Mouse (Mus musculus) embryonic facial prominence, embryonic 11.5 days (tissue): ENCODE data around the gene Lysmd1. TPM values are rescaled to one million over a fixed set of nuclear protein-coding genes. Genes with fewer than 3 reads are reported as not detected.

Source experiments
- ATAC-seq: fragments of 200-750 bp; cut with Nextera tagmentation; replicated peaks from 2 replicates; pipeline ENCODE4 v1.8.0; 2017; ENCODE audit warnings: low read depth; ENCODE audit not compliant: insufficient number of reproducible peaks, low FRiP score, low TSS enrichment
- DNase-seq: peaks from one replicate; pipeline ENCODE4 v3.0.0-alpha.2; 2015; ENCODE audit warnings: low spot score
- H3K27ac ChIP-seq: fragments of 300-500 bp; sonication (generic); replicated peaks from 2 replicates; pipeline ENCODE4 v1.5.1; 2014; ENCODE audit warnings: mild to moderate bottlenecking, low read depth, low read length, control low read depth
- H3K27me3 ChIP-seq: fragments of 300-500 bp; sonication (generic); 2 replicates; pipeline ENCODE4 v1.6.1; 2014; ENCODE audit warnings: mild to moderate bottlenecking, low read length, moderate library complexity, mixed read lengths; ENCODE audit not compliant: control insufficient read depth, insufficient read depth
- H3K36me3 ChIP-seq: fragments of 300-500 bp; sonication (generic); replicated peaks from 2 replicates; pipeline ENCODE4 v1.6.1; 2014; ENCODE audit warnings: low read depth, mild to moderate bottlenecking, low read length, moderate library complexity, mixed read lengths; ENCODE audit not compliant: control insufficient read depth, insufficient read depth
- H3K4me1 ChIP-seq: fragments of 300-500 bp; sonication (generic); 2 replicates; pipeline ENCODE4 v1.6.1; 2014; ENCODE audit warnings: low read length, mixed read lengths; ENCODE audit not compliant: control insufficient read depth, insufficient read depth
- H3K4me2 ChIP-seq: fragments of 300-500 bp; sonication (generic); 2 replicates; pipeline ENCODE4 v1.6.1; 2014; ENCODE audit warnings: low read depth, mild to moderate bottlenecking, control low read depth, low read length, moderate library complexity
- H3K4me3 ChIP-seq: fragments of 300-500 bp; sonication (generic); 2 replicates; pipeline ENCODE4 v1.5.1; 2014; ENCODE audit warnings: low read depth, low read length, control low read depth
- H3K9ac ChIP-seq: fragments of 300-500 bp; sonication (generic); replicated peaks from 2 replicates; pipeline ENCODE4 v1.6.1; 2014; ENCODE audit warnings: mild to moderate bottlenecking, control low read depth, low read length
- H3K9me3 ChIP-seq: fragments of 300-500 bp; sonication (generic); replicated peaks from 2 replicates; pipeline ENCODE4 v1.6.1; 2016; ENCODE audit warnings: mild to moderate bottlenecking, low read length, inconsistent platforms, mixed read lengths; ENCODE audit not compliant: control insufficient read depth
- WGBS: fragments of 180-500 bp; shearing (Covaris S2); extraction: QIAGEN DNeasy Blood & Tissue Kit; methylation state at CpG from one replicate; pipeline ENCODE4 v1.1.7; 2014; 5-methylcytosine and 5-hydroxymethylcytosine counted together
- microRNA-seq: library from miRNA; unstranded; fragments of <30 nt; microRNA quantifications from one replicate; pipeline ENCODE4, GENCODE M21; 2016; ENCODE audit warnings: borderline number of aligned reads
- polyA plus RNA-seq: library from polyadenylated mRNA; unstranded; fragments of >200 nt; fragmentation: Nextera tagmentation; extraction: Ambion mirVana; gene quantifications from 2 replicates; pipeline ENCODE4 v1.2.1, GENCODE M21; 2014

The Lysmd1 gene
- polyA plus RNA-seq, 1 experiment from 2014 or later: 15.1 TPM

DNA sequence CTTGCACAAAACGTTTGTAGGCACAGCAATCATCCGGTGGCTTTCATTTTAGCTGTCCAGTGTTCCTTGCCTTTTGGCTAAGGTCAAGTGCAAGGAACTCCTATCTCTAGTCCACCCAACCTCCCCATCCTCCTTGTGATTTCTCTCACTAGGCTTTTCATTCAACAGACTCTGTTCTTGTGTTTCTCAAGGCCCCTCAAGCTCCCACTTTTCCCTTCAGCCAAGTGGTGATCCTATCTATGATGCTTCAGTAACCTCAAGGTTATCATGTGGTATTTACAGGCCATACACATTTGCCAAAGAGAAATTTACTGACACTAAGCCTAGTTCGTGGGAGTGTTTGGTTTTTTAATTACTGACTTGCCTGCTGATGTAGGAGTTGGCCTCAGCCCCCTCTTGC lies 46.0 kb downstream of the Lysmd1 start:
- Histone ChIP-seq H3K9me3 (no peaks in the 10 kb centered on the region), H3K9ac (no peak overlapping the region), H3K27ac (no peak overlapping the region), H3K36me3 (peaks cover 3% of the 10 kb centered on the region), H3K27me3 (no peaks in the 10 kb centered on the region), H3K4me1 (no peaks in the 10 kb centered on the region), H3K4me3 (no peak overlapping the region), H3K4me2 (no peak overlapping the region)
- DNase-seq: no peak
- ATAC-seq: no peak
- 73% methylated on average over 3 of the region's 3 CpGs for WGBS

DNA sequence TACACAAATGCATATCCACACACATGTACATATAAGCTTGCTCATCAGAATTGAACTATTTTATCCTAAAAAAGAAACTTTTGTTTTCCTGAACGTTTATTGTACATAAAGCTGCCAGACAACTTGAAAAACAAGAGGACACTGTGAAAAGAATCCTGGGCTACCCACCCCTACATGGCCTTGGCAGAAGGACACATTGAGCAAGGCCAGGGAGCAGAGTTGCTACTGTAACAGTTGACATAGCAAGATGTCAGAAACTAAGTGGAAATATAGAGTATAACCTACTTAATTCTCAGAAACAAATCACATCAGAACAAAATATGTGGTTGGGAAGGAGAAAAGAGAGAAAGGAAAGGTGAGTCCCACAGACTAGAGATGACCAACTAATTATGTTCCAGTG lies 48.0 kb downstream of the Lysmd1 start:
- H3K36me3 ChIP-seq: peaks cover 3% of the 10 kb centered on the region
- no peaks in the 10 kb centered on the region for H3K9me3 ChIP-seq
- no peak overlapping the region for H3K9ac ChIP-seq
- no peaks in the 10 kb centered on the region for H3K4me1 ChIP-seq
- ATAC-seq (no peak), DNase-seq (no peak)
- no peak overlapping the region for H3K4me2 ChIP-seq
- 86% methylated on average over 1 of the region's 1 CpGs for WGBS
- H3K4me3 ChIP-seq: no peak overlapping the region
- H3K27ac ChIP-seq: no peak overlapping the region
- no peaks in the 10 kb centered on the region for H3K27me3 ChIP-seq

DNA sequence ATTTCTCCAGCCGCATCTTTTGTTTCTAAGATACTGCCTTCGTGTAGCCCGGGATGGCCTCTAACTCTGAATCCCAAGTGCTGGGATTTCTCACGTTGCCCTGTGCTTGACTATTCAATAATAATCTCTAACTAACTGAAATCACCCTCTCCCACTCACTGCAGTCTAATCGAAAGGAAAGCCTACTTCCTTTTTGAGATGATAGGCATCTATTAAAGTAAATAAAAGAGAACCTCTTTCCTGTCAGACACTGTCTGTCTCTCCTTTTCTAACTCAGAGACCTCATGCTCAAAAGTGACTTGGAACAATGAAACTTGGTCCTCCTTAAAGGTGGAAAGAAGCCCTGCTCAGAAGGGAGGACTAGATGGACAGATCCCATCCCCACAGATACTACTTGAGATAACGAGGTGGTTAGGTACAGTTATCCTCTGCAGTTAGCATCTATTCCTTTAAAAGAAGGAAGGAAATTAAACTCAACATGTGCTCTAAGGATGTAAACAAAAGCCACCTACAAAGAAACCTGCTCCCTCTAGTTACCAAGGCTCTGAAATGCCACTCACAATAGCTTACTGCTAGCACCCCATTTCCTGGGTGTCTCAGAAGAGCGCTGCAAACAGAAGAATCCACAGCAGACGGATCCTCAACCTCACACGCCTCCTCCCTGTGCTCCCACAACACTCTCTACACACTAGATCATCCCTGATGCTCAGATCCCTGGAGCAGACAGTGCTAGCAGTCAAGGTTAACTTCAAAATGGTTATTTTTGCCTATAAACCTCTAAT lies 51.1 kb downstream of the Lysmd1 start:
- Histone ChIP-seq H3K4me3 (no peak overlapping the region), H3K36me3 (peaks cover 3% of the 10 kb centered on the region), H3K9ac (no peak overlapping the region), H3K27me3 (no peaks in the 10 kb centered on the region), H3K4me1 (no peaks in the 10 kb centered on the region), H3K9me3 (no peaks in the 10 kb centered on the region), H3K27ac (no peak overlapping the region), H3K4me2 (no peak overlapping the region)
- WGBS: 94% methylated on average over 9 of the region's 9 CpGs
- DNase-seq: no peak
- ATAC-seq: no peak

DNA sequence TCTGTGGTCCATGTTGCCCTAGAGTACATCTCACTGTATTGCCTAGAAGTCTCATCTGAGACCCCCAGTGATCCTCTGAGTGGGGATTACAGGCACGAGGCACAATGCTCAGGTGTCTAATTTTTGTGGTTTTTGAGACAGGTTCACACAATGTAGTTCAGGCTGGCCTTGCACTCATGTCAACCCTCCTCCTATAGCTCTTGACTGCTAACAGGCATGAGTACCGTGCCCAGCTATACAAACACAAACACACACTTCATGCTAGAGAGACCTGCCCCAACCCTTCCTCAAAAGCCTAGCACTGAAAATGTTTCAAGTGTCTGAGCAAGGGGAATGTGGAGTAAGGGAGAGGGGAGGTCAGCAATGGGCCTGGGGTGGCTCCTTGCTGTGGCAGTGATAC lies 52.2 kb downstream of the Lysmd1 start:
- Histone ChIP-seq H3K36me3 (peaks cover 3% of the 10 kb centered on the region), H3K27ac (no peak overlapping the region), H3K4me1 (no peaks in the 10 kb centered on the region), H3K27me3 (no peaks in the 10 kb centered on the region), H3K9ac (no peak overlapping the region), H3K4me3 (no peak overlapping the region), H3K9me3 (no peaks in the 10 kb centered on the region), H3K4me2 (no peak overlapping the region)
- ATAC-seq (no peak), DNase-seq (no peak)
- WGBS: 92% methylated on average over 2 of the region's 2 CpGs

DNA sequence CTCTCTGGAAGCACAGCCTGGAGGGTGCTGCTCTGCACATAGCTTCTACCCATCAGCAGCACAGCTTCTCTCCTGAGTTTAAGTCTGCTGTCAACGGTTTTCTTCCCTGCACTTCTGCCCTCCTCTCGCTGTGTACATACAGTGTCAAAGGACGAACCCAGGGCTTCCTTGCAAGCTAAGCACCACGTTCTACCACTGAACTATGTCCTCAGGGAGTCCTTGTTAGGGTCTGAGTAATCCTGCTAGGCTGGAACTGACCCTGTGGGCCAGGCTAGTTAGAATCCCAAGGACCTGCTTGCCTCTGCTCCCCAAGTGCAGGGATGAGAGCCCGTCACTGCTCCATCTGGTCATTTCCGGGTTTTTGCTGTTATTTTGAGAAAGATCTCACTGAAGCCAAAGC lies 53.0 kb downstream of the Lysmd1 start:
- Histone ChIP-seq H3K36me3 (peaks cover 3% of the 10 kb centered on the region), H3K9ac (no peak overlapping the region), H3K4me1 (no peaks in the 10 kb centered on the region), H3K4me2 (no peak overlapping the region), H3K9me3 (no peaks in the 10 kb centered on the region), H3K4me3 (no peak overlapping the region), H3K27ac (no peak overlapping the region), H3K27me3 (no peaks in the 10 kb centered on the region)
- DNase-seq (no peak), ATAC-seq (no peak)
- 84% methylated on average over 6 of the region's 6 CpGs for WGBS

Small RNA genes within 50 kb of the gene (microRNA-seq; reads per million reads assigned to microRNA genes)
- gene Mir8099-1: not detected

Other genes starting within 250 kb of the Lysmd1 start
- gene Psmb4, start 247.1 kb upstream of the Lysmd1 start, polyA plus RNA-seq: 361 and 381 TPM in 2 replicates
- 10.5 and 11.3 TPM in 2 replicates for gene Selenbp1, start 201.0 kb upstream of the Lysmd1 start, polyA plus RNA-seq
- gene Rfx5, start 180.0 kb upstream of the Lysmd1 start, polyA plus RNA-seq: 10.8 and 12.5 TPM in 2 replicates
- gene Pi4kb, start 159.4 kb upstream of the Lysmd1 start, polyA plus RNA-seq: 25.1 and 30.1 TPM in 2 replicates
- 18.0 and 23.0 TPM in 2 replicates for gene Zfp687, start 118.6 kb upstream of the Lysmd1 start, polyA plus RNA-seq
- gene Psmd4, start 91.5 kb upstream of the Lysmd1 start, polyA plus RNA-seq: 311 and 325 TPM in 2 replicates
- 15.4 and 16.1 TPM in 2 replicates for gene Pip5k1a, start 27.2 kb upstream of the Lysmd1 start, polyA plus RNA-seq
- 229 and 232 TPM in 2 replicates for gene Vps72, start 23.1 kb upstream of the Lysmd1 start, polyA plus RNA-seq
- 0.28 and 0.42 TPM in 2 replicates for gene Tmod4, start 9.6 kb upstream of the Lysmd1 start, polyA plus RNA-seq
- gene Scnm1, start 77 bp upstream of the Lysmd1 start, polyA plus RNA-seq: 71.8 and 84.0 TPM in 2 replicates
- 2.0 and 2.5 TPM in 2 replicates for gene Tnfaip8l2, start 8.3 kb downstream of the Lysmd1 start, polyA plus RNA-seq
- 8.6 and 9.5 TPM in 2 replicates for gene Sema6c, start 26.4 kb downstream of the Lysmd1 start, polyA plus RNA-seq
- gene Gabpb2, start 83.8 kb downstream of the Lysmd1 start, polyA plus RNA-seq: 5.7 and 6.7 TPM in 2 replicates
- gene Cdc42se1, start 94.6 kb downstream of the Lysmd1 start, polyA plus RNA-seq: 93.9 and 105 TPM in 2 replicates
- 52.9 and 56.9 TPM in 2 replicates for gene Mllt11, start 98.1 kb downstream of the Lysmd1 start, polyA plus RNA-seq
- gene Gm128, start 107.5 kb downstream of the Lysmd1 start, polyA plus RNA-seq: 0.54 TPM in 1 of 2 replicates, not detected in the other
- gene Bnipl, start 117.1 kb downstream of the Lysmd1 start, polyA plus RNA-seq: 2.9 and 4.0 TPM in 2 replicates
- 45.7 and 46.8 TPM in 2 replicates for gene Mindy1, start 147.3 kb downstream of the Lysmd1 start, polyA plus RNA-seq
- 25.9 and 28.2 TPM in 2 replicates for gene Prune1, start 148.0 kb downstream of the Lysmd1 start, polyA plus RNA-seq
- 1.5 and 1.9 TPM in 2 replicates for gene Anxa9, start 173.1 kb downstream of the Lysmd1 start, polyA plus RNA-seq
- gene Cers2, start 180.7 kb downstream of the Lysmd1 start, polyA plus RNA-seq: 117 and 118 TPM in 2 replicates
- 66.2 and 67.3 TPM in 2 replicates for gene Setdb1, start 223.1 kb downstream of the Lysmd1 start, polyA plus RNA-seq